Mouse (Mus musculus) kidney, adult 2 months (tissue): ENCODE data around the gene Fbxo47. TPM values are rescaled to one million over a fixed set of nuclear protein-coding genes. Genes with fewer than 3 reads are reported as not detected.

ENCODE experiments used
- DNase-seq: peaks from one replicate; pipeline ENCODE4 v3.0.0; 2021
- H3K27ac ChIP-seq: fragments of 200-500 bp; 2 replicates; pipeline ENCODE4 v1.5.1; 2012; ENCODE audit warnings: low read depth, low read length, control low read depth, inconsistent platforms; ENCODE audit not compliant: insufficient read depth
- H3K27me3 ChIP-seq: fragments of 200-500 bp; replicated peaks from 2 replicates; pipeline ENCODE4 v1.6.1; 2012; ENCODE audit warnings: mild to moderate bottlenecking, moderate library complexity, low read length, inconsistent platforms; ENCODE audit not compliant: control insufficient read depth, insufficient read depth
- H3K36me3 ChIP-seq: fragments of 200-500 bp; 2 replicates; pipeline ENCODE4 v1.6.1; 2012; ENCODE audit warnings: mild to moderate bottlenecking, moderate library complexity, low read length, inconsistent platforms; ENCODE audit not compliant: control insufficient read depth, insufficient read depth
- H3K4me1 ChIP-seq: fragments of 200-500 bp; 2 replicates; pipeline ENCODE4 v1.6.1; 2011; ENCODE audit warnings: low read length; ENCODE audit not compliant: control insufficient read depth, insufficient read depth
- H3K4me3 ChIP-seq: fragments of 200-500 bp; 2 replicates; pipeline ENCODE4 v1.5.1; 2011; ENCODE audit warnings: mild to moderate bottlenecking, low read depth, low read length, control low read depth; ENCODE audit not compliant: insufficient read depth
- CTCF ChIP-seq: fragments of 200-500 bp; conservative IDR thresholded peaks from 2 replicates; pipeline ENCODE4 v1.5.1; 2011; ENCODE audit warnings: low read depth, mild to moderate bottlenecking, control low read depth, low read length, moderate library complexity, mixed read lengths; ENCODE audit not compliant: insufficient read depth, insufficient read length
- POLR2A ChIP-seq: fragments of 200-500 bp; IDR thresholded peaks from one replicate; pipeline ENCODE4 v1.6.1; 2011; ENCODE audit warnings: low read depth, low read length, control low read depth
- whole genome bisulfite sequencing: fragments of 180-500 bp; shearing (Covaris S2); methylation state at CpG from one replicate; pipeline ENCODE4 v1.1.7; 2018; 5-methylcytosine and 5-hydroxymethylcytosine counted together
- polyA plus RNA-seq: library from polyadenylated mRNA; depleted of rRNA; stranded (reverse); fragments of >200 nt; gene quantifications from 2 replicates; pipeline ENCODE4 v1.2.3, GENCODE M21; 2012; rRNA removed

Gene Fbxo47
- polyA plus RNA-seq, 1 experiment, result 0.33 TPM

DNA sequence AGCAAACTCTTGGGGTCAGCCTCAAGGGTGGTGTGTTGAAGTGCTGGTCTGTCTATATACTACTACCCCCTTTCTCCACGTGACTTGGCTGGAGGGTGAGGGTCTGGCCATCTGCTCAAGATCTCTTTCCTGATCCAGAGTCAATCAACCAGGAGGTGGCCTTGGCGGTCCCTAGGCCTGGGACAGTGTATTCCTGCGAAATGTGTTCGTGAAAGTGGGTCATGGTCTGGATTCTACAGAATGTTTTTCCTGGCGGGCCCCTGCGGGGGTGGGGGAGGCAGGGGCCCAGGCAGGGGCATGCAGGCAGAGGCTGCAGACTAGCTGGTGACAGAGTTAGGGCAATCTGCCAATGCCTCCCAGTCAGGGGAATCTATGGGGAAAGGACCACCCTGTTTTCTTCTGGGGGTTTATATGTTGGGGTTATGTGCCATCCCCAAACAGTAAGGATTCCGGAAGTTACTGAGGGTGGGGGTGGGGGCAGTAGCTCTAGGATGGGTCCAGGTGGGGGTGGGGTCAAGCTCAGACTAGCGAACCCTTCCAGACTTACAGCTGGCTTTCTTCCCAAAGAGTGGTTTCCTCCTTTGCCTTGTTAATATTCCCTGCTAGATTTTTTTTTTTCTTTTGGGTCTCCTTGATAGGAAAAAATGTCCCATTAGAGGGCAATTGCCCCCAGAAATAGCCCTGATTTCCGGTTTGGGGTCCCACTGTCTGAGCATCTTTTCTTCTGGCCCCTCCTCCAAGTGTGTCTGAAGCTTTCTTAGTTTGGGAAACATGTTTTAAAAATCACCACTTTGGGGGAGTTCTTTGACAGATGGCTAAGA is 78.9 kb downstream of the Fbxo47 start:
- WGBS, result 10% methylated on average over 9 of the region's 9 CpGs
- Histone ChIP-seq H3K36me3 (no peaks in the 10 kb centered on the region), H3K4me1 (peaks cover 66% of the 10 kb centered on the region), H3K27me3 (no peaks in the 10 kb centered on the region), H3K4me3 (no peak overlapping the region), H3K27ac (peak overlapping the region; percentile 55)
- peak; percentile 61 for DNase-seq
- TF ChIP-seq CTCF, result no peak
- TF ChIP-seq POLR2A, result no peak

DNA sequence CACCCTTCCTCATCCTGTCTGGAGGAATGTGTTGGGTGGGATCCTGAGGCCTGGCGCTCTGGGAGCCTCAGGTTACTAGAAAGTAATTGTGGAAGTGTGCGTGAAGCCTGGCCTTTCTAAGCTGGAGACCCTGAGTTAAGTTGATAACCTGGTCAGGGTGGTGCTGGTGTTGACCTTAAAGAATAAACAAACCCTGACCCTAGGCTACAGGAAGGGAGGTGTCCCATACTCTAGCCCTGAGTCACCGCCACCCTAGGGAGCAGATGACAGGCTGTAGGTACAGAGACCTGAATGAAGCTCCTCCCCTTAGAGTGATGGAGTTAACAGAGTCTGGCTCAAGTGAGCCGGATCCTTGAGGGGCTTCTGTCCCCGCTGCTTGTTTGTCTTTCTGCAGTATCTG is 80.1 kb downstream of the Fbxo47 start:
- Histone ChIP-seq H3K27me3 (no peaks in the 10 kb centered on the region), H3K4me1 (peaks cover 54% of the 10 kb centered on the region), H3K27ac (peak overlapping the region; percentile 17; the same call in 1 of the 2 replicates), H3K4me3 (no peak overlapping the region), H3K36me3 (no peaks in the 10 kb centered on the region)
- peak; percentile 33 for DNase-seq
- TF ChIP-seq CTCF (no peak), POLR2A (no peak)
- WGBS, result 67% methylated on average over 5 of the region's 5 CpGs

Other genes with a start within 250 kb of the Fbxo47 start
- gene Mllt6, start 220.7 kb downstream of the Fbxo47 start, polyA plus RNA-seq, result 36.6 and 40.4 TPM in 2 replicates
- gene Cisd3, start 198.3 kb downstream of the Fbxo47 start, polyA plus RNA-seq, result 139 and 149 TPM in 2 replicates
- 53.9 and 56.5 TPM in 2 replicates for gene Pcgf2, start 183.7 kb downstream of the Fbxo47 start, polyA plus RNA-seq
- gene Psmb3, start 180.8 kb downstream of the Fbxo47 start, polyA plus RNA-seq, result 397 and 399 TPM in 2 replicates
- gene Pip4k2b, start 139.4 kb downstream of the Fbxo47 start, polyA plus RNA-seq, result 9.2 and 10.6 TPM in 2 replicates
- 7.1 and 8.5 TPM in 2 replicates for gene Cwc25, start 117.6 kb downstream of the Fbxo47 start, polyA plus RNA-seq
- not detected in 2 replicates for gene 1700001P01Rik, start 108.2 kb downstream of the Fbxo47 start, polyA plus RNA-seq
- gene Rpl23, start 101.7 kb downstream of the Fbxo47 start, polyA plus RNA-seq, result 118 and 181 TPM in 2 replicates
- gene Lasp1, start 85.2 kb downstream of the Fbxo47 start, polyA plus RNA-seq, result 106 and 110 TPM in 2 replicates
- gene B230217C12Rik, start 43.4 kb downstream of the Fbxo47 start, polyA plus RNA-seq, result 2.0 TPM in 2 replicates
- gene Plxdc1, start 102.3 kb upstream of the Fbxo47 start, polyA plus RNA-seq, result 1.0 TPM in 2 replicates
- gene Arl5c, start 112.0 kb upstream of the Fbxo47 start, polyA plus RNA-seq, result 0.75 and 2.8 TPM in 2 replicates
- gene Cacnb1, start 138.9 kb upstream of the Fbxo47 start, polyA plus RNA-seq, result 6.1 and 7.6 TPM in 2 replicates
- 503 and 653 TPM in 2 replicates for gene Rpl19, start 142.6 kb upstream of the Fbxo47 start, polyA plus RNA-seq
- 0.05 and 0.42 TPM in 2 replicates for gene Stac2, start 169.3 kb upstream of the Fbxo47 start, polyA plus RNA-seq